Comparison of ENCODE assay signal across 15 mouse cellular contexts in genomic region chr14:112475541-112475940, GRCm38 (mm10).
"Had no signal": no experiment of that assay in that cellular context is flagged by ENCODE, and none has a peak within 500 bp of the region (broad histone marks: within the 10 kb centered on the region; RNA-seq: fewer than 3 reads in every experiment).

No protein-coding gene starts in this region.

- H3K4me3 ChIP-seq: lung, embryonic 15.5 days; megakaryocyte, embryonic 14.5 days; midbrain, embryonic 13.5 days; midbrain, embryonic 15.5 days; neural tube, embryonic 12.5 days had no signal

- H3K4me1 ChIP-seq: lung, embryonic 15.5 days; megakaryocyte, embryonic 14.5 days; midbrain, embryonic 13.5 days; midbrain, embryonic 15.5 days; neural tube, embryonic 12.5 days had no signal

- H3K36me3 ChIP-seq: lung, embryonic 15.5 days; midbrain, embryonic 13.5 days; midbrain, embryonic 15.5 days; neural tube, embryonic 12.5 days had no signal

- H3K9ac ChIP-seq: liver, postnatal 0 days; lung, embryonic 15.5 days; midbrain, embryonic 13.5 days; midbrain, embryonic 15.5 days; neural tube, embryonic 12.5 days had no signal

- H3K27me3 ChIP-seq: lung, embryonic 15.5 days; megakaryocyte, embryonic 14.5 days; midbrain, embryonic 13.5 days; midbrain, embryonic 15.5 days; neural tube, embryonic 12.5 days had no signal

- H3K9me3 ChIP-seq: lung, embryonic 15.5 days; megakaryocyte, embryonic 14.5 days; midbrain, embryonic 13.5 days; neural tube, embryonic 12.5 days had no signal

- H3K27ac ChIP-seq: lung, embryonic 15.5 days; macrophage; midbrain, embryonic 13.5 days; midbrain, embryonic 15.5 days; neural tube, embryonic 12.5 days had no signal

- DNase-seq: liver, postnatal 0 days; lung, adult 2 months; lung, postnatal 14 days; lung, postnatal 36 days; right cerebral cortex, postnatal 14 days; spleen, adult 18-20 months; thymus, adult 18-20 months; thymus, postnatal 14 days; thymus, postnatal 36 days had no signal
